Mouse (Mus musculus) lung, adult 18-20 months (tissue): ENCODE results near the gene Grb7.

Experiments
- DNase-seq, 2 experiments: peaks; one replicate each; pipeline ENCODE4 v3.0.0; 2022; ENCODE audit warnings: mixed read lengths in 2 of 2

Gene Grb7

DNA sequence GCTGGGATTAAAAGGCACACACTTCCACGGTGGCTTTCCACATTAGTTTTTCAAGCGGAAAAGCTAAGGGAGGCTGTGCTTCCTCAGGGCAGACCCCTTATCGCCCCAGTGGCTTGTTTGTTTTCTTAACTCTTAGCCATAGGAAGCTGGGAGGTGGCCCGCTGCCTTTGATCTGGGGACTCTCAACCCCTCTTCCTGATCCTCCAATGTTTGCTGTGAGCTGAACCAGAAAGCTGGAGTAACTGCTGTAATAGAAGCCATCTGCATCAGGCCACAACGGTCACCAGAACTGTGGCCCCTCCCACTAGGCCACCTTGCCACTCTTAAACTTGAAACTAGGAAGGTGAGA, at the start of gene Grb7:
Gene Grb7 (plus strand): TSS at position 182 of the 349 bp plus-strand sequence.
- peak in 1 of 2 experiments; percentile 26 for DNase-seq

DNA sequence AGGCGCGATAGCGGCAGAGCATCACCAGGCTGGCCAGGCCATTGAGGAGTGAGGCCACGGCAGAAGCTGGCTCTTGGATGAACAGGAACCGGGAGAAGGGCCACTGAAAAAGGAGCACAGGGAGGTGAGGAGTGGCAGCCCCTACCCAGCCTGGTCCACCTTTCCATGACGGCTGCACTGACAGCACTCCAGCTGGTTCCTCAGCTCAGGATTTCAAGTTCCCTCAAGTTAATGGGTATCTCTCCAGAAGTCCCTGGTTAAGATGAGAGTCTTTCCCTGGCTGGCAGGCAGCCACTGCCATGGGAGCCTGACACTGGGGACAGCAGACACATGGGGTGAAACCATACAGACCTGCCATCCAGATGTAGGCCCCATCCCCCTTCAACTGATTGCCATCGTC, 48.2 kb upstream of the Grb7 start:
- no peak for DNase-seq

DNA sequence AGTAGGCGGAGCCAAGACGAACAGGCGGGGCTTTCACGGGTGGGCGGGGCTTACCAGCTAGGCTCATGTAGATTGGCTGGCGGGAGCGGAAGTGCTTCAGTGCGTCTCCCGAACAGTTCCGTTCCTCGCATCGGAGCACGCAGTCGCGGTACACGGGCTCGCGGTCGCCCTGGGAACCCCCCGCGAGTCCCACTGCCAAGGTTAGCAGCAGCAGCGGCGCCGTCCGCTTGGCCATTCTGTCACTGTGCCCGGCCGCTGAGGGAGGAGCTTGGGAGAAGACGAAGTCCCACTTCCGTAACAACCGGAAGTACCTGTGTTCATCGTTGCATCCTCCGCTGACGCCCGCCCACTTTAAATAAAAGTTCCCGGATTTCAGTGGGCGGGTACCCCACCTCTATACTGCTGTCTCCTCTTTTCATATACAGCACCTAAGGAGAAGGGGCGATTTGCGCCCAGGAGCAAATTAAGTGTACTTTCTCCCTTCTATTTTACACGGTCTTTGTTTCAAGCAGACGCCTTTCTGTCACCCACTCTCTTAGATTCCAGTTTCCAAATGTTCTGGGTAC, 46.0 kb upstream of the Grb7 start, which contains the start of gene Pgap3:
Gene Pgap3 (minus strand): TSS at position 330 of the 566 bp plus-strand sequence.
- peak; percentile 86 to 90 for DNase-seq

DNA sequence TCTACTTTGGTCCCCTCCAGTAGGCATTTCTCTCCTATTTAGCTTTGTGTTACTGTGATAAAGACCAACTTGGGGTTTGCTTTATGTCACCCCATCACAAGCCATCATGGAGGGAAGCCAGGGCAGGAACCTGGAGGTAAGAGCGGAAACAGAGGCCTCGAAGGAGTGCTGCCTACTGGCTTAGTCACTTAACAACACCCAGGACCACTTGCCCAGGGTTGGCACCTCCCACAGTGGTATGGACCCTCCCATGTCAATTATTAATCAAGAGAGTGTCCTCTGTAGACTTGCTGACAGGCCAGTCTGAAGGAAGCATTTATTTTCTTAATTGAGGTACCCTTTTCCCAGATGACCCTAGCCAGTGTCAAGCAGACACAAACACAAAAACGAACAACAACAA, 45.4 kb upstream of the Grb7 start:
- no peak for DNase-seq

DNA sequence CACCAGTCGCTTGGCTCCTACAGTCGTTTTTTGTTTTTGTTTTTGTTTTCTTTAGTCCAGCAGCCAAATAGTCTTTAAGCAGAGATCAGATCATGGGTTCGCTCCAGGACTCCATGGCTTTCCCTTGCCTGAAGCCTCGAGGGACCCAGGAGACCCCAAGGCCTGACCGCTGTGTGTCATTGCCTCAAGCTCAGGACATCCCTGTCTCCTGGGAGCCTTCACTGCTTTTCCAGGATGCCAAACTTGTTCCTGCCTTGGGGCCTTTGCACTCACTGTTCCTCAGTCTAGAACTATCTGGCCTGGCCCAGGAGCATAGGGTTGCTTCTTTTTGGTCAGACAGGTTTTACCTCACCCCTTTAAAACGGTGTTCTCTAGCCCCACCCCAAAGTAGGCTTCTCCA, 39.6 kb upstream of the Grb7 start:
- DNase-seq: no peak

DNA sequence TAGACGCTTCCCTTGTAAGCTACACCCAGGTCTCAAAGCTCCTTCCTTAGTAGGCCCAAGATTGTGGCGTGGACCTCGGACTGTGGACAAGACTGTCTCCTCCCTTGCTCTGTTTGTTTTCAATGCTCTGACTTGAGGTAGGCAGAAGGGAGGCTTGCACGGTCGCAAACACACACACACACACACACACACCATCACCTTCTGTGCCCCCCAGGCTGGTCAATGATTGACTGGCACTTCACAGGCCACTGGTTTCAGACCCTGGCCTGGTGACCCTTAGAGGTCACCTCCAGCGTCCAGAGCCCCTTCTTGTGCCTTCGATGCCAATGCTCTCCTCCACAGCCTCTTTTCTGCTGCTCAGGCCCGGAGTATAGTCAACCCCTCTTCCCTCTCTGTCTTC, 37.3 kb upstream of the Grb7 start:
- DNase-seq: no peak

DNA sequence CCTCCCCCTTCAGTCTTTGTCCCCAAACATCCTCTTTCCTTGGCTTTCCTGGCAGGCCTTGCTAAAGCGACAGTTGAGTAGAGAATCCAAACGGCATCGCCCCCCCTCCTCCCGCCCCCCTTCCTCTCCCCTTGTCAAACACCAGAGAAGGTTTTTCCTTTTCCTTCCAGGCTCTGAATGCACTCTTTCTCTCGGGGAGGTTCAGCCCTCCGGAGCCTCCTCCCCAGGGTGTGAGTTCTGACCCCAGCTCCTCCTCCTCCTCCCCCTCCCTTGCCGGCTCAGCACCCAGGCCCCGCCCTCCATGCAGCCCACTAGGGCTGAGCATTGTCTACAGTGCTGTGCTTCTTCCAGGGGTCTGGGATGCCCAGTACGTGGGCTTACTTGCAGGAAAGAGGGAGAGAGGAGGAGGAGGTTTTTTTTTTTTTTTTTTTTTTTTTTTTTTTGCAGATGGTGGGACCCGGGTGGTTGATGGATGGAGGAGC, 36.8 kb upstream of the Grb7 start:
- DNase-seq: no peak

DNA sequence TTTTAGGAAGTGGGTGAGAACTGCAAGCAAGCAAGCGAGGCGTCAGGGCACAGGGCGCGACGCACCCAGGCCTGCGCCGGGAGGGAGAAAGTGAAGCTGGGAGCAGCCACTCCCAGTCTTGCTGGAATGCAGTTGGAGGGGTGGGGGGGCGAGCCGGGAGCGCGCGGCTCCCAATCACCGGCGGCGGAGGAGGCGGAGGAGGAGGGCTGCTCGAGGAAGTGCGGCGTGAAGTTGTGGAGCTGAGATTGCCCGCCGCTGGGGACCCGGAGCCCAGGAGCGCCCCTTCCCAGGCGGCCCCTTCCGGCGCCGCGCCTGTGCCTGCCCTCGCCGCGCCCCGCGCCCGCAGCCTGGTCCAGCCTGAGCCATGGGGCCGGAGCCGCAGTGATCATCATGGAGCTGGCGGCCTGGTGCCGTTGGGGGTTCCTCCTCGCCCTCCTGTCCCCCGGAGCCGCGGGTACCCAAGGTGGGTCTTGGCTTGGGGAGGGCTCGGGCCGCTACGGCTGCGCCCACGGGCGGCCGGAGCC, 33.9 kb upstream of the Grb7 start, which contains the start of gene Erbb2:
Gene Erbb2 (plus strand): TSS at position 198 of the 524 bp plus-strand sequence.
- DNase-seq: peak; percentile 82 to 89

DNA sequence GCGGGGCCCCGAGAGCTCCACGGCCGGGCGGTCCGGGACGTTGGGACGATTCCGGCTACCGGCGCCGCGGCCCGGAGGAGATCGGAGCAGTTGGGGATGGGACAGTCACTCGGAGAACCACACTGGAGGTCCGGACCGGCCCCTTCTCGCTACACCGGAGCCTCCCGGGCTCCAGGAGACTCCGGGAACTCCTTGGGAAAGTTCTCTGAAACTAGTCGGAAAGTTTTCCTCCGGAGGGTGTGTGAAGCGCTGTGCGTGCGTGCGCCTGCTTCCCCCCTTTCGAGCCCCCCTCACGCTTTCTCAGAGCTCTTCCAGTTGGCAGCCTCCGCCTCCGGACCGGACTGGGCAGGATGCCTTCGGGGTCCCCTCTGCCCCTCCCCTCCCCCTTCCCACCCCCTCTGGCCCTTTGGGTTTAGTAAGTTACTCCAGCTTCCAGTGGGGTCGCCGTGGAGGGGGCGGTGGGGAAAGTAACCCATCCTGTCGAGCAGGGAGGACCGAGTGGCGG, 33.3 kb upstream of the Grb7 start:
- DNase-seq: peak in 1 of 2 experiments; percentile 42

DNA sequence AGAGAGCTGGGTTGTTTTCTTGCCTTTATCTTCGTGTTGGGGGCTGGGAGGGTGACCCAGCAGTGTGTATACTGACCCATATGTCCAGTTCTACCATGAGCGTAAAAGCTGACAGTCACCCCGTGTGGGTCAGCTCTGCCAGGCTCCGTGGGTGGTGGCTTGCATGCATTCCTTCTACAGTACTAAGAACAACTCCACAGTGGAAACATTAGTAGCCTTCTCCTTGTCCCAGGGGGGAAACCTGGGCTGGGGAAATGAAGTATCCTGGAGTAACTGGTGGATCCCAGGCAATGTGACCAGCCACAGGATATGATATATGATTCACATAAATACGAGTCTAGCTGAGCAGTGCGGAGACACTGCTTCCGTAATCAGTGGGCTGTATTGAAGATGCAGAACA, 32.5 kb upstream of the Grb7 start:
- DNase-seq: no peak

DNA sequence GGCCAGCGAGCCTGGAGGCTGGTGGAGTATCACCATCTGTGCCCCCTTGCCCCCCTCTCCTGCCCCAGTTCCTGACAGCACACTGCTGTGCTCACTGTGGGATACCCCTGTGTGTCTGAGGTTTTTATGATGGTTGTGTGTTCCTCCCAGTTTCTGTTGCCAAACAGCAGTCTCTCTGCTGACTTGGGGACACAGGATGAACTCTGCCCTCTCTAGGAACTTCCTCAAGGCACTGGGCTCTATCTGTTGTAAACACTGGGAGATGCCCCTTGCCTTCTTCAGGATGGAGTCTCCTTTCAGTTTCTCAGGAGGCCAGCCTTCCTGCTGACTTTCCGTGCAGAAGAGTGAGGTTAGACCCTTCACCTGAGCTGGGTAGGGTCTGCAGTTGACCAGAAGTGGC, 32.0 kb upstream of the Grb7 start:
- DNase-seq: no peak

DNA sequence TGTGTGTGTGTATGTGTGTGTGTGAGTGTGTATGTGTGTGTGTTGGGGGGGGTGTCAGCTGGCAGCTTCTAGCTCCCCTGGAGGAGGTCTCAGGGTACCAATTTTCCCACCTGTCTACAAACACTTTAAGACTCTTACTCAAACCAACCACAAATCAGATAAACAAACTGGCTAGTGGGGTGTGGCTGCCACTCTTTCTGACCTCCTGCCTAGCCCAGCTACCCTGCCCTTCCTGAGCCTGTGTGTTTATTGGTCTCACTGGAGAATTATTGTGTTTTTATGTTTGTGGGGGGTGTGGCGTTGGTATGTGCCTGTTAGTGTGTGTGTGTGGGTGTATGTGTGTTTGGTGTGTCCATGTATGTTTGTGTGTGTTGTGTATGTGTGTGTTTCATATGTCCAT, 29.1 kb upstream of the Grb7 start:
- peak in 1 of 2 experiments; percentile 44 for DNase-seq

DNA sequence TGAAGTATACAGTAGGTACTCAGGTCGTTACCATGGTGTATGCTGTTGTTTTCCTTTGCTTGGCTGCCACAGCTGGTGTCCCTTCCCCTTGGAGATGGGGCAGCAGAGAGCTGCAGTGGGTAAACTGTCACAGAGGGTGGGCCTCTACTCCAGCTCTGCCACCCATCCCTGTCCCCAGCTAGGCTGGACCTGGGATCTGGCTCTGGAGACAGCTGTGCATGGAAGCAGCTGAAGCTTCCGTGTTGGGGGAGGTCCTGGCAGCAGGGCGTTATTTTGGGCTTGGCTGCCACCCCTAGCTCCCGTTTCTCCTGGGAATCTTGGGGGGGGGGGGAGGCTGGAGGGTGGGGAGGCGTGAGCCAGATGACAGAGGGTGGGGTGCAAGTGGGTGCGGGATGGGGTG, 27.9 kb upstream of the Grb7 start:
- DNase-seq: no peak

DNA sequence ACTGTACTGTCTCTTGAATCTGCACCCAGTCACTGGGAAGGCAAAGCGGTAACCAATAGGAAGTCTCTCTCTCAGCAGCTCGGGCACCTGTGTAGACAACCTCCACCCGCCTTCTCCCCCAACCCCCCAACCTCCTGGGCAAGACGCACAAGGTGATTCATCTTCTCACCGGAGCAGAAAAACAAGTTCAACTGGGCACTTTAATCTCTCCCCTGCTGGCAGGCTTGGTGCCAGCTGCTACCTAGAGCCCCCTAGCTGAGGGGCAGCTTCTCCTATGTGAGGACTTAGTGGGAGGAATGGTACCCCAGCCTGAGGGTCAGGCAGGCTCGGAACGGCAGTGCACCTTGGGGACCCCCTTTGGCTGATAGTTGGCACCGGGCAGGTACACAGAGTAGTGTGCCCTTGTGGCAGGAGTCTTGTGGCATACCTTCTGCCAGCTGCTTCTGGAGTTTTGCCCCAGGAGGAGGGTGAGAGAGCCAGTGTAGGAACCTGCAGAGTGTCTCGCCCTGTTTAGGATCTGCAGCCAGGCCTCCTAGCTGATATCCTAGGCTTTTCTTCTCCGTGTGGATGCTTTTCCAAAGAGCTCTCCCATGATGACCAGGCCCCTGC, 27.2 kb upstream of the Grb7 start:
- DNase-seq: peak; percentile 73 to 87

DNA sequence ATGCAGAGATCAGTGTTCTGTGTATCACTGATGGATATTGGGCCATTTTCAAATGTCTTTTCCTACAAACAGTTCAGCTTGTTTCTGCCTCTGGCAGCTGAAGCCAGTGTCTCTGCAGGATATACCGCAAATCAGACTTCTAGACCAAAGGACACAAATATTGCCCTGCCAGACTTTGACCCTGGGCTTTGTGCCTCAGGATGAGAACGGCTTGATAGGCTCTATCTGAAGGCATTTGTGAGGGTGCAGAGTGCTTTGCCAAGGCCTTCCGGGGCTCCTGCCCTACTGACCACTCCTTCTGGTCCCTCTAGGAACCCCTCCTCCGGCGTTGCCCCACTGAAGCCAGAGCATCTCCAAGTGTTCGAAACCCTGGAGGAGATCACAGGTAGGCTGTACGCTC, 19.6 kb upstream of the Grb7 start:
- no peak for DNase-seq

DNA sequence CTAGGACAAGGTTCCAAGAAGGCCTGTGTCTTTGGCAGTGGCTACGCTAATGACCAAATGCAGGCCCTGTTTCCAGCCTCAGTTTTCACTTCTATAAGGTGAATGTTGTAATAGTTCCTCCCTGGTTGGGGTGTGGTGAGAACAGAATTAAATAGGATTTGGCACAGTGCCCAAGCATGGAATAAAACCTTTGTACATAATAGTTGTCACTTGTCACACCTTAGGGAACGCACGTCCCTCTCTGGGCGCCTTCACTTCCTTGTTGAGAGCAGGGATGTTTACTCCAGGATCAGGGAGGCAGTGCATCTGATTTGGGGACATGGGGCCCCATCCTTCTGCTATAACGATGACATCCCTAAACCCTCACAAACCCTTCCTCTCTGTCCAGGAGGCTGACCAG, 17.8 kb upstream of the Grb7 start:
- DNase-seq: no peak

DNA sequence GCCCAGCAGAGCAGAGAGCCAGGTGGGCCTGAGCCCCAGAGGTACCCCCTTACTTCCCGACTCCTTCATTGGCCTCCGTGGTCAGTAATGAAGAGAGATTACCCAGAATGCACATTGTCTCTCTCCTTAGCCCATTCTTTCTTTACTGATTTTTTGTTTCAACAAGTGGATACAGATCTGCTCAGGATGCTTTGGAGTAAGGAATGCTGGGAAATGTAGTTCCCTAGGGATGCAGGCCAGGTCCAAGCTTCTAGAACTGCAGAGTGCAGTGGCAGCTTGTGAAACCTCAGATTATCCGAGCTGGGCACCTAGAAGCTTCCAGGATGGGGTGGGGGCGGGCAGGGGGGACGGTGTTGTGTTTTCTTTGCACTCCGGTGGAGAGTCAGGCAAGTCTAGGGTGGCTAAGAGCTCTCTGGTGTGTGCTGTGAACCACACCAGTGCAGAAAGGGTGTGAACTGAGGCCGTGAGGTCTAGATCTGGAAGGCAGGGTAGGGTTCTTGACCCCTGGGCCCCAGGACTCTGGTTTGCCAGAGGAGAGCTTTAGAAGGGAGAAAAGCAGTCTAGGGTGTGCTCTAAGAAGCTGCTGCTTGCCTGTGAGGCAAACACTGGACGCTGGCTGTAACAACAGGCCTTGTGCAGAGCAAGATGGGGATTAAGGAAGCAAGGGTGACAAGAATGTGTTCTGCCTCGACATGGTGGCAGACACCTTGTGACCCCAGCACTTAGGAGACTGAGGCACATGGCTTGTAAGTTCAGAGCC, 14.3 kb upstream of the Grb7 start:
- DNase-seq: no peak

DNA sequence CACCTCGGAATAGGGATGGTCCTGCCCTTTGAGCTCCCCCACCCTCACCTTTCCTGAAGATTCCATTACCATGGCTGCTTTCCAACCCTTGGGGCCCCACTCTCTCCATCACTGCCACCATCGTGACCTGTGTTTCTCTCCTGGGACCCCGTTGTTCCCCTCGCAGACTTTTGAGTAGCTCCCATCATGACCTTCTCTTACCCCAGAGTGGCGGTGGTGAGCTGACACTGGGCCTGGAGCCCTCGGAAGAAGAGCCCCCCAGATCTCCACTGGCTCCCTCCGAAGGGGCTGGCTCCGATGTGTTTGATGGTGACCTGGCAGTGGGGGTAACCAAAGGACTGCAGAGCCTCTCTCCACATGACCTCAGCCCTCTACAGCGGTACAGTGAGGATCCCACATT, 10.5 kb upstream of the Grb7 start:
- no peak for DNase-seq

DNA sequence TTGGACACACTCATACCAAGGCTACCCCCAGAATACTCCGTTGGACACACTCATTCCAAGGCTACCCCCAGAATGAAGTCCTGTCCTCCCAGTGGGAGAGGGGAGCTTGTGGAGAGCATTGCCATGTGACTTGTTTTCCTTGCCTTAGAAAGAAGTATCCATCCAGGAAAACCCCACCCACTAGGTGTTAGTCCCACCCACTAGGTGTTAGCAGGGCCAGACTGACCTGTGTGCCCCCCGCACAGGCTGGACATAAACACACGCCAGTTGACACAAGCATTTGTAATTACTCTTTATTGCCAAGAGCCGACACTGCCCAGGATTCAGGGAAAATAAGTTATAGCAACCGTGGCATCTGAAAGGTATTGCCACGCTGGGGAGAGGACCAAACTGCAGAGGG, 8.8 kb upstream of the Grb7 start:
- no peak for DNase-seq

DNA sequence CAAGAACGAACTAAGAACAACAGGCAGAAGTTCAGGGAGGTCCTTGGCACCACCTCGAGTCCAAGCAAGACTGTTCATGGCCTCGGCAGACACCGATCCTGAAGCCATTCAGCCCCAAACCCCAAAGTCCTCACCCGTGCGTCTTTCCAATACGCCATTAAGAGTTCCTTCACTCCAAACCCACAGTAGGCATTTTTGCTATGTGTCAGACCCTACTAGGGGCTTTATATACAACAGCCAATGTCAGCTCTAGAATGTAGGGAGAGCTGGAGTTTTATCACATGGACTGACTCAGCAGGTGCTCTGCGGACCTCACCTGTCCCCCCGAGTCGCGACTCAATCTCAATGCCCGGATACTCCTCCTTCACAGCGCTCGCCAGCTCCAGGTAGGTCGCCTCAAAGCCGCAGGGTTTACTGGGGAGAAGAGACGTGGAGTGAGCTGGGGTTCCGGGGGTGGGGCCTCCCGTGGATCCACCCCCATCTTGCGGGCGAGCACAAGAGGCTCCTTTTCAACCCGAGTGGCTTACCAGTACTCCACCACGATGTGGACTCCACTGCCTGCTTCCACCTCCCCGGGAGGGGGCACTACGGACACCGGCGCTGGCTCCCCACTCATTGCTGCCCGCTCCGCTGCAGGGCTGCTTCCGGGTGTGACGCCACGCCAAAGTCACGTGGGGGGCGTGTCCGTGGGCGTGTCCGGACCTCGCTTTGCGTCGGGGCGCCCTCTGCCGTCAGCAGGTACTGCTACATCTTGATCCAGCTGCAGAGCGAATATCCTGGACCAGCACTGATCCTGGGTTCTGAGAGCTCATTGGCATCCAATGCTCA, 7.6 kb upstream of the Grb7 start, which contains the start of gene Mien1:
Gene Mien1 (minus strand): TSS at position 661 of the 828 bp plus-strand sequence.
- peak; percentile 92 to 94 for DNase-seq

DNA sequence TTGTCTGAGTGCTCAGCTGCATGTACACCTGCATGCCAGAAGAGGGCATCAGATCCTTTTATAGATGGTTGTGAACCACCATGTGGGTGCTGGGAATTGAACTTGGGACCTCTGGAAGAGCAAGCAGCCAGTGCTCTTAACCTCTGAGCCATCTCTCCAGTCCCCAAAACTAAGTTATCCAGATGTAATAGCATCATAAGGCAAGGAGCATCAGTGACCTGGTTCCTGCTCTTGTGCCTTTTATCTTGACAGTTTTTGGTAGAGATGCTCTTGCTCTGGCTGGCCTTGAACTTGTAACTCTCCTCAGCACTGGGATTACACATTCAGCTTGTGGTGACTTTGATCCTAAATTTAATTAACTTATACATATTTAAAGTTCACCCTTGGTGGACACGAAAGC, 2.5 kb upstream of the Grb7 start:
- DNase-seq: no peak

DNA sequence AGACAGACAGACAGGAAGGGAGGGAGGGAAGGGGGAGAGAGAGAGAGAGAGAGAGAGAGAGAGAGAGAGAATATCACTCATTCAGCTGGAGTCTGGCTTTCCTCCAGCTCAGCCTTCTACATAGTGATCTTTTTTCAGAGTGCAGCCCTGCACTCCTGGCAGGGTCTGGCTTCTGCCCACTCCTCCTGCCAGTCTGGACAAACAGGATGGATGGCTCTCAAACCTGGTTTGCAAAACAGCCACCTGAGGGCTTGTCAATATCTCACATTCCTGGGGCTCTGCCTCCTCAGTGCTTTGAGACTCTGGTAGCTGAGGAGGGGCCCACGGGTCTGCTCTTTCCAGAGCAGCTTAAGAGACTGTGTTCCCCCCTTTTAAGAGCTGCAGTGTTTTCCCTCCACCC, 956 bp upstream of the Grb7 start:
- DNase-seq: peak; percentile 60 to 66

DNA sequence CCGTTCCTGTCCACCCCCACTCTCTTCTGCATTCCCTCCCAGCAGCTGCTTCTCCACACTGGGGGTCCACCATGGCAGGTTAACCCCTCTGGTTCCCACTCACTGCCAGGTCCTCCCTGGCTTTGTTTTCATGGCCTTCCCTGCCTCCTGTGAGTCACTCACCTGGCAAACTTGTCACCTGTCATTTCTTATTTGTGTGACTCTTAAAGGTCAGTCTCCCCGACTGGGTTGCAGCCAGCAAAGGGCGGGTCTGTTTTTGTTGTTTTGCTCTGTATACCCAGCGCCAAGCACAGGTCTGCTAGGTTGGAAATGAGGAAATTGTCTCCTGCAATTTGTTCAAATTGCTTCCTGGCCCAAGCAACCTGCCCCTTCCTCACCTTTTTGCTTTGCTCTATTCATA, 515 bp upstream of the Grb7 start:
- DNase-seq: peak; percentile 52 to 68
